Mouse (Mus musculus): ENCODE measurements around the gene AU040320. TPM values are rescaled to one million over a fixed set of nuclear protein-coding genes. Genes with fewer than 3 reads are reported as not detected.

Gene AU040320
- polyA plus RNA-seq, 1 experiment from 2014 or later, result 47.2 TPM

GRCm38 (mm10) chr4:126770831-126771230, 17.5 kb downstream of the AU040320 start:
- Histone ChIP-seq H3K4me3 (ENCODE audit: low read depth, low read length) (no peak overlapping the region), H3K4me1 (ENCODE audit: control insufficient read depth, insufficient read depth, low read length) (no peaks in the 10 kb centered on the region), H3K27ac (ENCODE audit: low read depth, low read length) (no peak overlapping the region), H3K9ac (replicated peaks; ENCODE audit: low read depth, low read length) (no peak overlapping the region), H3K27me3 (ENCODE audit: control insufficient read depth, insufficient read depth, low read length) (no peaks in the 10 kb centered on the region), H3K9me3 (ENCODE audit: control insufficient read depth, low read length) (no peaks in the 10 kb centered on the region), H3K4me2 (ENCODE audit: low read depth, low read length) (no peak overlapping the region), H3K36me3 (ENCODE audit: control insufficient read depth, insufficient read depth, low read length) (no peaks in the 10 kb centered on the region)
- ATAC-seq (ENCODE audit: low read depth), result no peak
- 91% methylated on average over 4 of the region's 4 CpGs for WGBS

GRCm38 (mm10) chr4:126773871-126774270, 20.5 kb downstream of the AU040320 start:
- no peaks in the 10 kb centered on the region for H3K36me3 ChIP-seq (ENCODE audit: control insufficient read depth, insufficient read depth, low read length)
- H3K4me3 ChIP-seq (ENCODE audit: low read depth, low read length), result no peak overlapping the region
- no peak overlapping the region for H3K9ac ChIP-seq (replicated peaks; ENCODE audit: low read depth, low read length)
- H3K9me3 ChIP-seq (ENCODE audit: control insufficient read depth, low read length), result no peaks in the 10 kb centered on the region
- H3K4me1 ChIP-seq (ENCODE audit: control insufficient read depth, insufficient read depth, low read length), result peaks cover 2% of the 10 kb centered on the region
- no peak overlapping the region for H3K4me2 ChIP-seq (ENCODE audit: low read depth, low read length)
- no peak overlapping the region for H3K27ac ChIP-seq (ENCODE audit: low read depth, low read length)
- no peak for ATAC-seq (ENCODE audit: low read depth)
- no peaks in the 10 kb centered on the region for H3K27me3 ChIP-seq (ENCODE audit: control insufficient read depth, insufficient read depth, low read length)
- WGBS, result 94% methylated on average over 6 of the region's 6 CpGs

GRCm38 (mm10) chr4:126775182-126775581, 21.8 kb downstream of the AU040320 start:
- no peaks in the 10 kb centered on the region for H3K36me3 ChIP-seq (ENCODE audit: control insufficient read depth, insufficient read depth, low read length)
- H3K4me1 ChIP-seq (ENCODE audit: control insufficient read depth, insufficient read depth, low read length), result peaks cover 13% of the 10 kb centered on the region
- H3K27ac ChIP-seq (ENCODE audit: low read depth, low read length), result no peak overlapping the region
- H3K4me2 ChIP-seq (ENCODE audit: low read depth, low read length), result no peak overlapping the region
- H3K27me3 ChIP-seq (ENCODE audit: control insufficient read depth, insufficient read depth, low read length), result no peaks in the 10 kb centered on the region
- WGBS, result 82% methylated on average over 1 of the region's 1 CpGs
- ATAC-seq (ENCODE audit: low read depth), result no peak
- H3K9me3 ChIP-seq (ENCODE audit: control insufficient read depth, low read length), result no peaks in the 10 kb centered on the region
- H3K9ac ChIP-seq (replicated peaks; ENCODE audit: low read depth, low read length), result no peak overlapping the region
- no peak overlapping the region for H3K4me3 ChIP-seq (ENCODE audit: low read depth, low read length)

- Histone ChIP-seq H3K4me1 (ENCODE audit: control insufficient read depth, insufficient read depth, low read length) (peaks cover 17% of the 10 kb centered on the region), H3K4me2 (ENCODE audit: low read depth, low read length) (no peak overlapping the region), H3K36me3 (ENCODE audit: control insufficient read depth, insufficient read depth, low read length) (no peaks in the 10 kb centered on the region), H3K9ac (replicated peaks; ENCODE audit: low read depth, low read length) (0 out of 2 replicates have a peak overlapping the region, but pooled peaks have one; percentile 12), H3K27me3 (ENCODE audit: control insufficient read depth, insufficient read depth, low read length) (no peaks in the 10 kb centered on the region), H3K27ac (ENCODE audit: low read depth, low read length) (peak overlapping the region; percentile 63; the same call in 1 of the 2 replicates), H3K4me3 (ENCODE audit: low read depth, low read length) (no peak overlapping the region), H3K9me3 (ENCODE audit: control insufficient read depth, low read length) (no peaks in the 10 kb centered on the region)
- no peak for ATAC-seq (ENCODE audit: low read depth)
- 9% methylated on average over 8 of the region's 8 CpGs for WGBS
These were observed 25.8 kb downstream of the AU040320 start for GRCm38 (mm10) chr4:126779148-126779581.

GRCm38 (mm10) chr4:126779826-126780775, 26.8 kb downstream of the AU040320 start:
- Histone ChIP-seq H3K4me1 (ENCODE audit: control insufficient read depth, insufficient read depth, low read length) (peaks cover 17% of the 10 kb centered on the region), H3K9ac (replicated peaks; ENCODE audit: low read depth, low read length) (peak overlapping the region; percentile 28; the same call in 1 of the 2 replicates), H3K9me3 (ENCODE audit: control insufficient read depth, low read length) (no peaks in the 10 kb centered on the region), H3K36me3 (ENCODE audit: control insufficient read depth, insufficient read depth, low read length) (no peaks in the 10 kb centered on the region), H3K4me3 (ENCODE audit: low read depth, low read length) (no peak overlapping the region), H3K4me2 (ENCODE audit: low read depth, low read length) (peak overlapping the region; percentile 34; the same call in 1 of the 2 replicates), H3K27me3 (ENCODE audit: control insufficient read depth, insufficient read depth, low read length) (no peaks in the 10 kb centered on the region), H3K27ac (ENCODE audit: low read depth, low read length) (peak overlapping the region; percentile 79)
- ATAC-seq (ENCODE audit: low read depth), result no peak
- 14% methylated on average over 12 of the region's 12 CpGs for WGBS

GRCm38 (mm10) chr4:126781871-126782270, 28.5 kb downstream of the AU040320 start:
- Histone ChIP-seq H3K27ac (ENCODE audit: low read depth, low read length) (no peak overlapping the region), H3K4me1 (ENCODE audit: control insufficient read depth, insufficient read depth, low read length) (peaks cover 17% of the 10 kb centered on the region), H3K9ac (replicated peaks; ENCODE audit: low read depth, low read length) (no peak overlapping the region), H3K4me3 (ENCODE audit: low read depth, low read length) (no peak overlapping the region), H3K9me3 (ENCODE audit: control insufficient read depth, low read length) (no peaks in the 10 kb centered on the region), H3K27me3 (ENCODE audit: control insufficient read depth, insufficient read depth, low read length) (no peaks in the 10 kb centered on the region), H3K36me3 (ENCODE audit: control insufficient read depth, insufficient read depth, low read length) (no peaks in the 10 kb centered on the region), H3K4me2 (ENCODE audit: low read depth, low read length) (no peak overlapping the region)
- ATAC-seq (ENCODE audit: low read depth), result no peak
- WGBS, result 42% methylated on average over 3 of the region's 3 CpGs

- no peaks in the 10 kb centered on the region for H3K36me3 ChIP-seq (ENCODE audit: control insufficient read depth, insufficient read depth, low read length)
These were observed 29.2 kb downstream of the AU040320 start for GRCm38 (mm10) chr4:126782512-126782911.

GRCm38 (mm10) chr4:126782996-126783395, 29.7 kb downstream of the AU040320 start:
- 74% methylated on average over 8 of the region's 8 CpGs for WGBS
- Histone ChIP-seq H3K4me1 (ENCODE audit: control insufficient read depth, insufficient read depth, low read length) (peaks cover 17% of the 10 kb centered on the region), H3K4me3 (ENCODE audit: low read depth, low read length) (no peak overlapping the region), H3K27me3 (ENCODE audit: control insufficient read depth, insufficient read depth, low read length) (no peaks in the 10 kb centered on the region), H3K4me2 (ENCODE audit: low read depth, low read length) (no peak overlapping the region), H3K9me3 (ENCODE audit: control insufficient read depth, low read length) (no peaks in the 10 kb centered on the region), H3K36me3 (ENCODE audit: control insufficient read depth, insufficient read depth, low read length) (no peaks in the 10 kb centered on the region), H3K9ac (replicated peaks; ENCODE audit: low read depth, low read length) (no peak overlapping the region), H3K27ac (ENCODE audit: low read depth, low read length) (no peak overlapping the region)
- no peak for ATAC-seq (ENCODE audit: low read depth)

More at GRCm38 (mm10) chr4:126782512-126782911, 29.2 kb downstream of the AU040320 start:
- WGBS, result 84% methylated on average over 8 of the region's 8 CpGs
- H3K4me3 ChIP-seq (ENCODE audit: low read depth, low read length), result no peak overlapping the region
- no peaks in the 10 kb centered on the region for H3K9me3 ChIP-seq (ENCODE audit: control insufficient read depth, low read length)
- no peaks in the 10 kb centered on the region for H3K27me3 ChIP-seq (ENCODE audit: control insufficient read depth, insufficient read depth, low read length)
- ATAC-seq (ENCODE audit: low read depth), result no peak
- no peak overlapping the region for H3K27ac ChIP-seq (ENCODE audit: low read depth, low read length)
- H3K9ac ChIP-seq (replicated peaks; ENCODE audit: low read depth, low read length), result no peak overlapping the region
- peaks cover 17% of the 10 kb centered on the region for H3K4me1 ChIP-seq (ENCODE audit: control insufficient read depth, insufficient read depth, low read length)
- no peak overlapping the region for H3K4me2 ChIP-seq (ENCODE audit: low read depth, low read length)

Data from neural tube, embryonic 14.5 days (tissue).